Mouse (Mus musculus) CH12.LX (cell line): ENCODE measurements around the gene Fbxl20.

Source experiments
- CTCF ChIP-seq, 2 experiments: IDR thresholded peaks in 1 of 2; conservative IDR thresholded peaks in 1 of 2; 2 replicates each; pipeline ENCODE4 v1.5.1; 2011 to 2012; ENCODE audit warnings: low read depth in 2 of 2, low read length in 2 of 2, improper control_type of control experiment in 1 of 2, inconsistent platforms in 1 of 2, mild to moderate bottlenecking in 1 of 2, moderate library complexity in 1 of 2
- JUND ChIP-seq: conservative IDR thresholded peaks from 2 replicates; pipeline ENCODE4 v1.6.1; 2011; ENCODE audit warnings: low read depth, low read length, improper control_type of control experiment
- MAX ChIP-seq: IDR thresholded peaks from 2 replicates; pipeline ENCODE4 v1.6.1; 2011; ENCODE audit warnings: low read length, improper control_type of control experiment
- MAZ ChIP-seq: IDR thresholded peaks from 2 replicates; pipeline ENCODE4 v1.6.1; 2012; ENCODE audit warnings: low read depth, mild to moderate bottlenecking, inconsistent platforms, low read length, improper control_type of control experiment, moderate library complexity
- MEF2A ChIP-seq: IDR thresholded peaks from 2 replicates; pipeline ENCODE4 v1.6.1; 2014; ENCODE audit warnings: low read depth, mild to moderate bottlenecking, inconsistent platforms, low read length, improper control_type of control experiment, borderline replicate concordance
- NRF1 ChIP-seq: IDR thresholded peaks from 2 replicates; pipeline ENCODE4 v1.6.1; 2014; ENCODE audit warnings: low read depth, mild to moderate bottlenecking, inconsistent platforms, low read length, improper control_type of control experiment, moderate library complexity
- PAX5 ChIP-seq: IDR thresholded peaks from 2 replicates; pipeline ENCODE4 v1.6.1; 2012; ENCODE audit warnings: low read length, inconsistent platforms, mixed read lengths
- POLR2A ChIP-seq: IDR thresholded peaks from 2 replicates; pipeline ENCODE4 v1.6.1; 2011; ENCODE audit warnings: low read depth, mild to moderate bottlenecking, improper control_type of control experiment, low read length
- SIN3A ChIP-seq: IDR thresholded peaks from 2 replicates; pipeline ENCODE4 v1.6.1; 2012; ENCODE audit warnings: low read length, improper control_type of control experiment, inconsistent platforms
- ZMIZ1 ChIP-seq: IDR thresholded peaks from 2 replicates; pipeline ENCODE4 v1.6.1; 2012; ENCODE audit warnings: low read depth, mild to moderate bottlenecking, inconsistent platforms, low read length, improper control_type of control experiment
- ZNF384 ChIP-seq: IDR thresholded peaks from 2 replicates; pipeline ENCODE4 v1.6.1; 2012; ENCODE audit warnings: low read depth, low read length, improper control_type of control experiment, inconsistent platforms

DNA sequence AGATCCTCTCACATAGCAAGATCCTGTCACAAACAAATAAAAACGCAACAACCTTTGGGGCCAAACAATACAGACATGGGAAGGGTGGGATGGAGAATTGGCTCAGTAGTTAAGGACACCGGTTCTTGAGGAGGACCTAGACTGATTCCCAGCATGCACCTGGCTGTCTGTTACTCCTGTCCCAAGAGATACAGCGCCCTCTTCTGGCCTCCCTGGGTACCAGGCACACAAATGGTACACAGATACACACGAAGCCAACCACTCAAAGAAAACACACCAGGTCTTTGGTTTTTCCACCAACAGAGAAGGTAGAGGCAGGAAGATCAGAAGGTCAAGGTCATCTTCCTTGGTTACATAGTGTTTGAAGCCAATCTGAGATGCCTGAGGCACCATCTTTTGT lies 104.6 kb downstream of the Fbxl20 start:
- TF ChIP-seq MAZ = no peak
- TF ChIP-seq ZNF384 = no peak
- no peak for TF ChIP-seq MAX
- peak; percentile 22 to 60; a peak in 2 of 4 replicates for TF ChIP-seq CTCF (conservative IDR thresholded peaks at IDR 0.05 in 1 of 2, IDR thresholded peaks at IDR 0.05 in 1 of 2; ENCODE audit: low read depth in 2 of 2, low read length in 2 of 2)
- TF ChIP-seq POLR2A = no peak
- TF ChIP-seq SIN3A = no peak
- no peak for TF ChIP-seq MEF2A
- TF ChIP-seq JUND = no peak
- TF ChIP-seq ZMIZ1 = no peak
- TF ChIP-seq NRF1 = no peak
- no peak for TF ChIP-seq PAX5
